Mouse (Mus musculus) limb, embryonic 11.5 days (tissue): ENCODE data around the gene Rfx1. TPM values are rescaled to one million over a fixed set of nuclear protein-coding genes. Genes with fewer than 3 reads are reported as not detected.

Source experiments
- ATAC-seq: fragments of 200-750 bp; cut with Nextera tagmentation; 2 replicates; pipeline ENCODE4 v1.8.0; 2017; ENCODE audit warnings: low read depth; ENCODE audit not compliant: insufficient number of reproducible peaks, low FRiP score, low TSS enrichment
- DNase-seq: peaks from one replicate; pipeline ENCODE4 v3.0.0-alpha.2; 2015; ENCODE audit warnings: low spot score
- H3K27ac ChIP-seq: fragments of 300-500 bp; sonication (generic); replicated peaks from 2 replicates; pipeline ENCODE4 v1.5.1; 2014; ENCODE audit warnings: low read depth, mild to moderate bottlenecking, low read length
- H3K27me3 ChIP-seq: fragments of 300-500 bp; sonication (generic); 2 replicates; pipeline ENCODE4 v1.6.1; 2014; ENCODE audit warnings: mild to moderate bottlenecking, low read length, mixed read lengths; ENCODE audit not compliant: control insufficient read depth, insufficient read depth
- H3K36me3 ChIP-seq: fragments of 300-500 bp; sonication (generic); 2 replicates; pipeline ENCODE4 v1.6.1; 2014; ENCODE audit warnings: mild to moderate bottlenecking, low read length, moderate library complexity, mixed read lengths; ENCODE audit not compliant: control insufficient read depth, insufficient read depth
- H3K4me1 ChIP-seq: fragments of 300-500 bp; sonication (generic); 2 replicates; pipeline ENCODE4 v1.6.1; 2014; ENCODE audit warnings: low read length, mixed read lengths; ENCODE audit not compliant: control insufficient read depth, insufficient read depth
- H3K4me2 ChIP-seq: fragments of 300-500 bp; sonication (generic); 2 replicates; pipeline ENCODE4 v1.6.1; 2014; ENCODE audit warnings: low read depth, mild to moderate bottlenecking, moderate library complexity; ENCODE audit not compliant: severe bottlenecking
- H3K4me3 ChIP-seq: fragments of 300-500 bp; sonication (generic); 2 replicates; pipeline ENCODE4 v1.5.1; 2014; ENCODE audit warnings: low read depth, low read length
- H3K9ac ChIP-seq: fragments of 300-500 bp; sonication (generic); 2 replicates; pipeline ENCODE4 v1.6.1; 2014; ENCODE audit warnings: mild to moderate bottlenecking, low read length
- H3K9me3 ChIP-seq: fragments of 300-500 bp; sonication (generic); 2 replicates; pipeline ENCODE4 v1.6.1; 2016; ENCODE audit warnings: low read length; ENCODE audit not compliant: control insufficient read depth
- WGBS: fragments of 180-500 bp; shearing (Covaris S2); extraction: QIAGEN DNeasy Blood & Tissue Kit; methylation state at CpG from one replicate; pipeline ENCODE4 v1.1.7; 2014; 5-methylcytosine and 5-hydroxymethylcytosine counted together
- polyA plus RNA-seq: library from polyadenylated mRNA; unstranded; fragments of >200 nt; fragmentation: Nextera tagmentation; extraction: Ambion mirVana; gene quantifications from 2 replicates; pipeline ENCODE4 v1.2.1, GENCODE M21; 2014

Rfx1 gene
- polyA plus RNA-seq, 1 experiment from 2014 or later: 11.9 TPM

DNA sequence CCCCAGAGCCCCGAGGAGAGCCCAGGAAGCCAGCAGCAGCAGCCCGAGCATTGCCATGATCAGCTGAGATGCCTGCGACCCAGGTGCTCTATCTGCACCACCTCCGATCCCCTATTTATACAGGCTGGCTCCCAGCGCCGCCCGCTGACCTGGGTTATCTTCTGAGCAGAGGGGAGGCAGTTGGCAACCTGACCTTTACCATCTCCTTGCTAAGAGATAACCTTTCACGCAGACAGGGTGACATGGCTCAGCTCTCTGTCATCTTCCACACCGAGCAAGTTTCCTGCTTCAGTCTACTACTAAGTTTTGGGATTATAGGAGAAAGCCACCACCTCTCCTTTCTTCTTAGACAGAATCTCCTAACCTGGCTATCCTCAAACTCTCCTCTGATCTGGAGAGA lies 21.7 kb upstream of the Rfx1 start, which contains the start of gene Rln3:
Gene Rln3, minus strand, starts transcription at position 101 of the 400 bp plus-strand sequence.
- H3K4me1 ChIP-seq: peaks cover 7% of the 10 kb centered on the region; the same call in 1 of the 2 replicates
- no peak within 1 kb of the TSS for H3K9ac ChIP-seq
- no peaks in the 10 kb centered on the region for H3K9me3 ChIP-seq
- H3K36me3 ChIP-seq: no peaks in the 10 kb centered on the region; the same call in 1 of the 2 replicates
- DNase-seq: no peak
- no peak for ATAC-seq
- H3K27me3 ChIP-seq: peaks cover 45% of the 10 kb centered on the region
- H3K4me2 ChIP-seq: peak within 1 kb of the TSS; percentile 17; the same call in 1 of the 2 replicates
- H3K27ac ChIP-seq: no peak within 1 kb of the TSS
- H3K4me3 ChIP-seq: no peak within 1 kb of the TSS
- 5% methylated on average over 9 of the region's 9 CpGs for WGBS

DNA sequence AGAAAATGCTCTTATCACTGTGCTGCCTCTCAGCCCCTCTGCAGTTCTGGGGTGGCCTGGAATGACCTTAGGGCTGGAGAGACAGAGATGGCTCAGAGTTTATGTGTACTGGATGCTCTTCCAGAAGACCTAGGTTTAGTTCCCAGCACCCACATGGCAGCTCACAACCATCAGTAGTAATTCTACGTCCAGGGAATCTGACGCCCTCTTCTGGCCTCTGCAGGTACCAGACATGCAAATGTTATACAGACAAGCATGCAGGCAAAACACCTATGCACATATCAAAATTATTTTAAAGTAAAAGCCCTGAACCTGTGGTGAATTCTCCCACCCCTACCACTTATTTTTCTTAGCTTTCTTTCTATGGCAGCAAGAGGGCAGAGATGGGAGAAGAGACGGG lies 20.1 kb upstream of the Rfx1 start:
- peaks cover 39% of the 10 kb centered on the region for H3K27me3 ChIP-seq

DNA sequence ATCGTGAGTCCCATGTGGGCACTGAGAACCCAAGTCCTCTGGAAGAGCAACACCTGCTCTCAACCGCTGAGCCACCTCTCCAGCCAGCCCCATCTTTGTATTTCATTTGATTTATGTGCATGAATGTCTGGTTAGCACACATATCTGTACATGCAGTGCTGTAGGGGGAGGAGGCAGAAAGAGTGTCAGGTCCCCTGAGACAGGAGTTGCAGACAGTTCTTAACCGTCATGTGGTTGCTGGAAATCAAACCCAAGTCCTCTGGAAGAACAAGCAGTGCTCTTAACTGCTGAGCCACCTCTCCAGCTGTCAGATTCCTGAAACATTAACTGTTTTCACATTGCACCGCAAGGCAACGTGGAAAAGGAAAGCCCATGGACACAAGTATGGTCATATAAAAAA lies 18.5 kb upstream of the Rfx1 start:
- Histone ChIP-seq H3K9me3 (no peaks in the 10 kb centered on the region), H3K4me1 (no peaks in the 10 kb centered on the region), H3K36me3 (no peaks in the 10 kb centered on the region), H3K27ac (no peak overlapping the region), H3K27me3 (peaks cover 23% of the 10 kb centered on the region), H3K4me3 (no peak overlapping the region), H3K4me2 (no peak overlapping the region), H3K9ac (no peak overlapping the region)
- DNase-seq: no peak
- WGBS: 69% methylated on average over 5 of the region's 5 CpGs
- ATAC-seq: no peak

More for the DNA sequence above, 20.1 kb upstream of the Rfx1 start:
- Histone ChIP-seq H3K9ac (no peak overlapping the region), H3K9me3 (no peaks in the 10 kb centered on the region), H3K4me2 (no peak overlapping the region), H3K4me3 (no peak overlapping the region), H3K36me3 (no peaks in the 10 kb centered on the region; the same call in 1 of the 2 replicates), H3K27ac (no peak overlapping the region), H3K4me1 (peaks cover 7% of the 10 kb centered on the region; the same call in 1 of the 2 replicates)
- 79% methylated on average over 3 of the region's 3 CpGs for WGBS
- ATAC-seq (no peak), DNase-seq (no peak)

GRCm38 (mm10) chr8:84052746-84053145 lies 13.9 kb upstream of the Rfx1 start:
- WGBS: 91% methylated on average over 3 of the region's 3 CpGs
- ATAC-seq (no peak), DNase-seq (no peak)
- Histone ChIP-seq H3K27ac (no peak overlapping the region), H3K4me1 (no peaks in the 10 kb centered on the region), H3K27me3 (no peaks in the 10 kb centered on the region), H3K4me2 (no peak overlapping the region), H3K9me3 (no peaks in the 10 kb centered on the region), H3K4me3 (no peak overlapping the region), H3K9ac (no peak overlapping the region), H3K36me3 (no peaks in the 10 kb centered on the region)

DNA sequence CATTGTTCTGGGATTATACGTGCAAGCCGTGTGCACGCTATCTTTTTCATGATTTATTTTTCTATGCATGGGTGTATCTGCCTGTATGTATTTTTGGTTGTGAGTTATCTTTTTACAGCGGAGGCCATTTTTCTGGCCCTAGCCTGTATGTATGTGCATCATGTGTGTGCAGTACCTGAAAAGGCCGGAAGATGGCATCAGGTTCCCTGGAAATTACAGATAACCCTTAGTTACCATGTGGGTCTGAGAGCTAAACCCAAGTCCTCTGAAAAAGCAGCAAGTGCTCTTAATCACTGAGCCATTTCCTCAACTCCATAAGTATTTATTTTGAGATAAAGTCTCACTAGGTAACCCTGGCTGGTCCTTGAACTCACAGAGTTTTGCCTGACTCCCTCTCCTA lies 13.4 kb upstream of the Rfx1 start:
- H3K4me1 ChIP-seq: no peaks in the 10 kb centered on the region
- H3K27ac ChIP-seq: no peak overlapping the region
- ATAC-seq: no peak
- no peak overlapping the region for H3K4me3 ChIP-seq
- no peak for DNase-seq
- WGBS: 95% methylated on average over 5 of the region's 5 CpGs
- H3K9me3 ChIP-seq: no peaks in the 10 kb centered on the region
- H3K4me2 ChIP-seq: no peak overlapping the region
- H3K27me3 ChIP-seq: no peaks in the 10 kb centered on the region
- H3K9ac ChIP-seq: no peak overlapping the region
- H3K36me3 ChIP-seq: no peaks in the 10 kb centered on the region

DNA sequence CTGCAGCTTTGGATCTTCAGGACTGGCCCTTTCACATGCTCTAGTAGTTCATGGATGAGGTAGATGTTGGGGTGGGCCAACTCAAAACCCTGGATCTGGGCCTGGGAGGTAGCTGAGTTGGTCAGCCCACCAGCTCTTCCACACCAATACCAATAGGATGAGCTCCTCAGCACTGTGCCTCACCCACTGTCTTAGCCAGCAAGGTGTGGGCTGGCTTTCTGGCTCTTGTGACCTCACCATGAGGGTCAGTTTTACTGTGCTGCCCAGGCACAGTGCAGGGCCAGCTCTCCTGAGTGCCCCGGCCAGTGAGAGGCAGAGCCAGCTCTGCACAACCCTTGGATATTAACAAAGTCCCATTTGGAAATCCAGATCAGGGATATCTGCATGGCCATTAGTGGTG lies 8.8 kb upstream of the Rfx1 start:
- no peaks in the 10 kb centered on the region for H3K4me1 ChIP-seq
- H3K4me3 ChIP-seq: no peak overlapping the region
- no peak overlapping the region for H3K27ac ChIP-seq
- H3K9ac ChIP-seq: no peak overlapping the region
- ATAC-seq (no peak), DNase-seq (no peak)
- H3K9me3 ChIP-seq: no peaks in the 10 kb centered on the region
- H3K27me3 ChIP-seq: no peaks in the 10 kb centered on the region
- WGBS: 89% methylated on average over 1 of the region's 1 CpGs
- H3K36me3 ChIP-seq: no peaks in the 10 kb centered on the region
- H3K4me2 ChIP-seq: no peak overlapping the region

DNA sequence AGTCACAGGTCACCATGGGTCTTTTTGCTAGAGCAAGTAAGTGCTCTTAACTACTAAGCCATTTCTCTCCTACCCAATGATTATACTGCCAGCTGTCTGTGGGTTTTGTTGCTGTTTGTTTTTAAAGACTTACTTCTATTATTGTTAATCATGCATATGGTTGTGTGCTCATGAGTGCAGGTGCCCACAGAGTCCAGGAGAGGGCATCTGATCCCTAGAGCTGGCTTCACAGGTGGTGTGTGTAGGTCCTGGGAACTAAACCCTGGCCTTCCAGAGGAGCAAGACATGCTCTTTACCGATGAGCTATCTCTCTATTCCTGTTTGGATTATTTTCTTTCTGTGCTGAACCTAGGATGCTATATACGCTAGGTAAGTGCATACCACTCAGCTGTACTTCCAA lies 7.4 kb upstream of the Rfx1 start:
- Histone ChIP-seq H3K9me3 (no peaks in the 10 kb centered on the region), H3K27ac (no peak overlapping the region), H3K36me3 (no peaks in the 10 kb centered on the region), H3K9ac (no peak overlapping the region), H3K4me3 (no peak overlapping the region), H3K27me3 (no peaks in the 10 kb centered on the region), H3K4me2 (no peak overlapping the region), H3K4me1 (no peaks in the 10 kb centered on the region)
- 81% methylated on average over 2 of the region's 2 CpGs for WGBS
- no peak for ATAC-seq
- no peak for DNase-seq

DNA sequence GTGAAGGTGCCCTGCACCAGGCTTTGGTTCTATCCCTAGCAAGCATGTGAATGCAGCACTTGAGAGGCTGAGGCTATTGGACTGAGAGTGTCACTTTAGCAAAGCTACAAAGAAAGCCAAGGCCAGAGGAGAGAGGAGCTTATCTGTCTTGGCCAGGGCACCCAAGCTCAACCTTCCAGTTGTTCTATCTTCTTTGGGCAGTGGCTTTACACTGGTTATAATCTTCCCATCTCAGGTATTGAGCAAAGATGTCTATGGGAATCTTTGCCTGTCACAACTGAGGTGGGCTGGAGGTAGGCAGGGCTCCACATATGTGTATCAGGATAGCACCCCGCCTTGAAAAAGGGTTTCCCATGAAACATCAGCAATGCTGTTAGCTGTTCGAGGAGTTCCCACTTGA lies 6.4 kb upstream of the Rfx1 start:
- H3K4me2 ChIP-seq: no peak overlapping the region
- no peak overlapping the region for H3K27ac ChIP-seq
- H3K4me1 ChIP-seq: no peaks in the 10 kb centered on the region
- DNase-seq: no peak
- ATAC-seq: no peak
- no peak overlapping the region for H3K9ac ChIP-seq
- no peaks in the 10 kb centered on the region for H3K36me3 ChIP-seq
- no peaks in the 10 kb centered on the region for H3K27me3 ChIP-seq
- no peaks in the 10 kb centered on the region for H3K9me3 ChIP-seq
- no peak overlapping the region for H3K4me3 ChIP-seq
- WGBS: 86% methylated on average over 2 of the region's 2 CpGs

GRCm38 (mm10) chr8:84063861-84064610 lies 2.6 kb upstream of the Rfx1 start:
- DNase-seq (no peak), ATAC-seq (no peak)
- Histone ChIP-seq H3K9me3 (no peaks in the 10 kb centered on the region), H3K4me1 (peaks cover 6% of the 10 kb centered on the region), H3K4me2 (no peak overlapping the region), H3K27ac (no peak overlapping the region), H3K36me3 (no peaks in the 10 kb centered on the region), H3K27me3 (no peaks in the 10 kb centered on the region), H3K9ac (no peak overlapping the region), H3K4me3 (no peak overlapping the region)
- WGBS: 70% methylated on average over 8 of the region's 8 CpGs
